Mouse (Mus musculus) CD8-positive naive resting alpha-beta T cell, adult 2 months (primary cell): ENCODE measurements around the gene Dedd2.
A peak's percentile ranks its signal among the peaks of the same experiment; 100 is the strongest.
"Not testable (repeated sequence)": the region's sequence is repeated elsewhere in the genome, so short reads cannot be mapped to it uniquely, and the experiment has no call there.

Experiments
- DNase-seq, 2 experiments: peaks; one replicate each; pipeline ENCODE4 v3.0.0; 2022; ENCODE audit warnings: low read depth in 2 of 2, low spot score in 2 of 2

Gene Dedd2

DNA sequence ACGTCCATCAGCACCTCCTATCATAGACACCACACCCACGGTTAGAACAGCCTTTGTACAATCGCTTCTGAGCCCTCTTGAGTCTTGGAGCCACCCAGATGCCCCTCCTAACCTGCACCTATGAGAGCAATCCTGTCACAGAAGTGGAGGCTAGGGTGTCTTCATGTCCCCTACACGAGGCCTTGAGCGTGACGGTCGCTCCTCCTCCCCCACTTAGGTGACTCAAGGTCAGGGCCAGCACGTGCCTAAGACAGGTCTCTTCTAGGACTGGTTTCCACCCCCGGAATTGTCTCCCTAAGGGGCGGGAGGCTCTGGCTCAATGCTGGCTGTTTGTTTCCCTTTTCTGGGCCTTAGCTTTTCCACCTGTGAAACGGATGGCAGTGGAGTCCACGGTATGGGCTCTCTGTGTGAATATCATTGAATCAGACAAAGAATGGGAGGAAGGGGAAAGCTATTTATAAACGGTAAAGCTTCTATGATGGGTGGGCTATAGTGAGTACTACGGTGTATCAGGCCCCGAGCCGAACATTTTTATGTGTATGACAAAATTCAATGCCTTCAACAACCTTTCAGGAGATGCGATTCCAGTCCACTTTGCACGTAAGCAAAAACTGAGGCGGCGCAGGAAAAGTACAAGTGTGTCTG, at the start of gene Dedd2:
Gene Dedd2 (minus strand): TSS at position 159 of the 645 bp plus-strand sequence.
- no peak for DNase-seq

DNA sequence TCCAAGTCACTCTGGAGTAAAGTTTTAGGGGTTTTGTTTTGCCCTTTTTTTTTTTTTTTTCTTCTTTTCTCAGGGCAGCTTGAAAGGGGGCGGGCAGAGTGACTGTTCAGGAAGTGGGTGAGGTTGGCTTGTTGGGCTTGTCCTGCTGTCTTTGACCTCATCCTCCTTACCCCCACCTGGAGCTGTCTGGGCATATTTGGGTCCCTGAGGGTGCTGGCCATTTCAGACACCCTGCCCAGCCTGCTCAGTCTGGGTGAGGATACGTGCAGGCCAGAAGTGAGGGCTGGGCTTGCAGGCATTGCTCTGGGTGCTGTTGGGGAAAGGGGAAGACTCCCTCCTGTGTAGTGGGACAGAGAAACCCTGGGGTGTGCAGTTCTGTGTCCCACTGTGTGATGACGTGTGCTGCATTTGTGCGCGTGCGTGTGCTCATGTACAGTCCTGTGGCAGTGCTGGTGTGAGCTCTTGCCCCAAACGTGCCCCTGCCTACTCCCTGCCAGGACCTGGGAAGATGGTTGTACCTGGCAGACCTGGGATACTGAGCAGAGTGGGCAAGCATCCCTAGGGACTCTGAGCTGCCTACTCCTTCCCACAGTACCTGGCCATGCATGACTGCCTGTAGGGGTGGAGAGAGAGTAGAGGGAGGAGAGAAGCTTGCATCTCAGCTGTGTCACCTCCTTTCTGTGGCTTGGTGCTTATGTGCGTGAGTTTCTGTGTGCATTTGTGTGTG, 49.3 kb upstream of the Dedd2 start:
- DNase-seq, result no peak

DNA sequence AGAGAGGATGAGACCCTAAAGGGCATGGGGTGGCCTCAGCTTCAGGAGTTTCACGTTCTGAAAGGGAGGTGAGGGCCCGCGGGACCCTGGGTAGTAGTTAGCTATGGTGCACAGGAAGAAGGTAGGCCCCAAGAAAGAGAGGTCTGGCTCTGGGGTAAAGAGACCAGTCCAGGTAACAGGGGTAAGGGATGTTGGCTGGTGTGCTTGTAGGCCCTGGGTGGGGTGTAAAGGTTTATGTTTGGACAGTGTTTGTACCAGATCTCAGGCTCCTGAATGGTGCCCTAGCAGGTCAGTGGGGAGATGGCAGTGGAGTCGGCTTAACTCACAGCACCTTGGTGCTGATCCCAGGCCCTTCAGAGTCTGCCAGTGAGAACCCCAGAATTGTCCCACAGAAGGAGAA, 48.6 kb upstream of the Dedd2 start:
- DNase-seq, result no peak

DNA sequence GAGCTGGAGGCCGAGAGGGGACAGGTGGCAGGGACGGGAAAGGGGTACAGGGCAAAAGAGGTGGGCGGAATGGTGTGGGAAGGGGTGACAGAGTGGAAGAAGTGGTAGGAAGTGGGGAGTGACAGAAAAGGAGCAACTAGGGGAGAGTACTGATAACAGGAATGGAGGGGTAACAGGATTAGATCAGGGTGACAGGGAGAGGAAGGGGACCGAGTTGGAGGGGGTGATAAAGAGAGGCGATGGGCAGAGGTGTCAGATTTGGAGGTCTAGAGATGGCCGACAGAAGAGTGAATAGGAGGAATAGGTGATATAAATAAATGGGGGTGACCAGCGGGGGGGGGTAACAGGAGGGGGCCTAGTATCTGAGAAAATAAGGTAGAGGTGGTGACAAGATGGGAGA, 48.2 kb upstream of the Dedd2 start:
- DNase-seq, result no peak

DNA sequence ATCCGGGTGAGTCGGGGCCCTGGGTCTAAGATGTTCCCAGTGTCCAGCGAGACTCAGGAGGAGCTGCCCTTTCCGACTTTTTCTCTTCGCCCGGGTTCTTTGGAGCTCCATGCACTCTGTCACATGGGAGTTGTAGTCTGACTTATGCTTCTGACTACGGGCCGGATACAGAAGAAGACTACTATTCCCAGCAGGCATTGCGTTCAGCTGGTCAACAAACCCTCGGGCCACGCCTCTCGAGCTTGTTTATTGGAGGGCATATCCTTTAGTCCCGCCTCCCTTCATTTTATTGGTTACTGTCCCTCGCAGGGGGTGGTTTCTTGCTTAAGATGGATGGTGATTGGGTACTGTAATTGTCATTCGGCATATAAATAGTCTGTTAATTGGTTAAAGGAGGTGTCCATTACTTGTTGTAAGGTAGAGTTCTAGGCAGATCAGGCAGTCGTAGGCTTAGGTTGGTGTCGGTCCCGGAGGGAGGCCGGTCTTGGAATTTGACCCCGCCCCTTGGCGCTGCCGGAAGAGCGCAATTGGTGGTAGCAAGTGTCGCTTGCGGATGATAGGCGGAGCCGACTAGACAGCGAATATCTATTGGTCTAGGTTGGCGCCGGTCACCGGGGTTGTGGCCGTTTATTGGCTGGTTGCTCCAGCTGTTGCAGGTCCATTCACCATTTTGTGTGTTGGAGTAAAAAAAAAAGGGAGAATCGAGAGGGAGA, 47.5 kb upstream of the Dedd2 start:
- peak; percentile 97 to 98 for DNase-seq

DNA sequence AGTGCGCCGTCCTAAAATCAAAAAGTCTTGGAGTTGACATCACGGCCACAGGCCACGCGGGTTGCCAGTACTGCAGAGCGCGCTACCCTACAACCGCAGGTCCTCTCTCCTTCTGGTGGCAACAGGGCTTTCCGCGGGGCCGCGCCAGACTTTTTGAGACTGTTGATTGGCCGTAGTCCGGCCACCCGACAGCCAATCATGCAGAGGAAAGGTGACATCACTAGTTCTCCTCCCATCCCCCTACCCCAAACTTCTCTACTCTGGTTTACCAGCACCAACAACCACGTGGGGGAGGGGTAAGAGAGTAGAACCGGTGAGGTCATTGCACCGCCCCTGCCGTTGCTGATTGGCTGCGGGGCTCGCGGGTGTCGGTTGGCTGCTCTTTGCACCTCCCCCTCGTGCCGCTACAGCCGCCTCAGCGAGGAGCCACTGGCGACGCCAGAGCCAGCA, 46.9 kb upstream of the Dedd2 start, which contains the start of gene Cic:
Gene Cic (plus strand): TSS at position 404 of the 450 bp plus-strand sequence.
- peak; percentile 98 to 99 for DNase-seq

DNA sequence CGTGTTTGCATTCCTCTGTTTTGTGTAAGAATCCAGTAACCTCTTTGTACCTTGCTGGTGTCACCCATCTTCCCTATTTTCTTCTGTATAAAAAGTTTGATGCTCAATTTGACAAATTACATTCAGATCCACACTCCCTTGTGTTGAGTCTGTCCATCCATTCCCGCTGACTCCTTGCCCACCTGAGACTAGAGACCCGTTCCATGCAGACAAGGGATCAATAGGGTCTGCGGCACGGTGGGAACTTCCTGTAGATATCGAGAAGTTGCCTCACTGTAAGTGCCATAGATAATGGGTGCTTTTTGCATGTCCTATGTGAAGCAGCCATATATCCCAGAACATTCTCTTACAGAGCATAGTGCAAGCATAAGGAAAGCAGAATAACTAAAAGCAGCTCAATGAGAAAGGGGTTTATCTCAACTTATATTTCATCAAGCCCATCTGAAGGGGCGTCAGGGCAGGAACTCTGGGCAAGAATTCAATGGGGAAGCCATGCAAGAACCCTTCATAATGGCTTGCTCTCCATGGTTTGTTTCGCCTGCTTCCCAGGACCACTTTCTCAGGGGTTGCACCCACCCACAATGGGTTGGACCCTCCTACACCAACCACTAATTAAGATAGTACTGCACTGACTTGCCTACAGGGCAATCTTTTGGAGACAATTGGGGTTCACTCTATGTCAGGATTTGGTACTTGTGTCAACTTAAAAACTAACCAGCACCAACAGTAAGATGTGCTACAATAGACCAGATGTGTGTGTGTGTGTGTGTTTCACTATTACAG, 46.0 kb upstream of the Dedd2 start:
- no peak for DNase-seq

DNA sequence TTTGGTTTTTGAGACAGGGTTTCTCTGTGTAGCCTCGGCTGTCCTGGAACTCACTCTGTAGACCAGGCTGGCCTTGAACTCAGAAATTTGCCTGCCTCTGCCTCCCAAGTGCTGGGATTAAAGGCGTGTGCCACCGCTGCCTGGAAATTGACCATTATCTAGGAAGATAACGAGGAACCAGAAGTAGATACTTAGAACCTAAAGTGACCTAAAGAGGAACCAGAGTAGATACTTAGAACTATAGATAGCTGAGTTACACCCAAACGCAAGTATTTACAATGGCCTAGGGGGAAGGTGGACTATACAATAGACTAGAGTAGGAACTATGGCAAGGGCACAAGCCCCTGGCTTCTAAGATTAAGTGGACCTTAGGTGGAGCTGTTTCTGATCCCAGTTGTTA, 45.3 kb upstream of the Dedd2 start:
- not testable (repeated sequence) for DNase-seq

DNA sequence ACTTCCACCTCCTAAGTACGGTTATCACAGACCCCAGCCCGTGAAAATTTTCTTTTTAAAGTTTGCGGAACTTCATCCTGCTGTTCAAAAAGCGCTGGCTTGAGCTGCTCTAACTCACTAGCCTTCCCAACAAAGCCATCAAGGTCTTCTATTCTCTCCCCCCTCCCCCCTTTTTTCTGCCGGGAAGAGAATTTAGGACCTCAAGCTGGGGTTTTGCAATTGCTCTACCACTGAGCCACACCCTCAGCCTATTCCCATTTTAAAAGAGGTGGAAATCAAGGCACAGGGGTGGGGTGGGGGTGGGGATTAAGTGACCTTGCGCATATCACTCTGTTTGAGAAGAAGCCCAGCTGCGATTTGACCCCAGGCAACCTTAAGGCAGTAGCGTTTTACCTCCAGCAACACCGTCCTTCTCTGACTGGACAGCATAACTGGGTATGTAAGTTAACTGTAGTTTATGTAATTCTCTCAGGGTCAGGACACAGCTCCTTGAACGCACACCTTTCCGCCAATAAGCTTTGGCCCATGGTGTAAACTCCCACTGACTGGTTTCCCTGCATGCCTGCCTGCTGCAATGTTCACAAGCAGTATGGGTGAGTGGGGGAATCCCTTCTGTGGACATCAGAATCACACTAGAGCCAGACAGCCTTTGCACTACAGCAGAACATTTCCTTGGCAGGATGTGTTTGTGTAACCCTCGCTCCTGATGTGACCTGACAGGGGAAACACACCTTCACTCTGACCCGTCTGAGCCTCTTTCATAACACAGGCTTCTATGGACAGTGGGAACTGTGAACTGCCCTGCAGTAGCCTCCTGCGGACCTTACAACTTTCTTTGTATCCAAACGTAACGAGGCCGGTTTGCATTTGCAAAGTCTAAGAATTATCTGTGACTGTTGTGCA, 43.8 kb upstream of the Dedd2 start:
- DNase-seq, result no peak

DNA sequence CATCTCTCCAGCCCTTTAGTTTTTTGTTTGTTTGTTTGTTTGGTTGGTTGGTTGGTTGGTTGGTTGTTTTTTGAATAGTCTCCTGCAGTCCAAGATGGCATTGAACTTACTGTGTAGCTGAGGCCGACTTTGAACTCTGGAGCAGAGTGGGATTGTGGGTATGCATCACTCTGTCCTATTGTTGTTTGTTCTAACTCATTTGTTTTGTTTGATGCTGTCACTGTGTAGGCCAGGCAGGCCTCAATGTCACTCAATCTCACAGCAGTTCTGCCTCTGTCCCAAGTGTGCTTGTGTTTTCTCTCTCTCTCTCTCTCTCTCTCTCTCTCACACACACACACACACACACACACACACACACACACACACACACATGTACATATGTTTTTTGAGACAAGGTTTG, 41.5 kb upstream of the Dedd2 start:
- no peak for DNase-seq

DNA sequence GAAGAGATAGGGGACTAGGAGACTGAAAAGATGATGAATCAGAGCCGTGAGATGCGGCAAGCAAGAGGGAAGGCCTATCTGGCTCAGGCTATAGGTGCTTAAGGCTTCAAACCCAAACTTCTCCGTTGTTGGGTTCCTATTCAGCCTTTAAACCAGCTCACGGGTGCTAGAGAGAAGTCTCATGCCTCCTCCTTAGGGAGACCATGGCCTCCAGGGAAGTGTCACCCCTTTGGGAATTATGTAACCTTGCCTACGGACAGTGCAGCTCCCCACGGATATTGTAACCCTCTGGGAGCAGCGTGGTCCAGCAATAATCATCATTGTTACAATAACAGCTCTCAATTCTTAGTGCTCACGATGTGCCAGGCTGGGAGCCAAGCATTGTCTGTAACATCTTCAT, 31.4 kb upstream of the Dedd2 start:
- DNase-seq, result no peak

DNA sequence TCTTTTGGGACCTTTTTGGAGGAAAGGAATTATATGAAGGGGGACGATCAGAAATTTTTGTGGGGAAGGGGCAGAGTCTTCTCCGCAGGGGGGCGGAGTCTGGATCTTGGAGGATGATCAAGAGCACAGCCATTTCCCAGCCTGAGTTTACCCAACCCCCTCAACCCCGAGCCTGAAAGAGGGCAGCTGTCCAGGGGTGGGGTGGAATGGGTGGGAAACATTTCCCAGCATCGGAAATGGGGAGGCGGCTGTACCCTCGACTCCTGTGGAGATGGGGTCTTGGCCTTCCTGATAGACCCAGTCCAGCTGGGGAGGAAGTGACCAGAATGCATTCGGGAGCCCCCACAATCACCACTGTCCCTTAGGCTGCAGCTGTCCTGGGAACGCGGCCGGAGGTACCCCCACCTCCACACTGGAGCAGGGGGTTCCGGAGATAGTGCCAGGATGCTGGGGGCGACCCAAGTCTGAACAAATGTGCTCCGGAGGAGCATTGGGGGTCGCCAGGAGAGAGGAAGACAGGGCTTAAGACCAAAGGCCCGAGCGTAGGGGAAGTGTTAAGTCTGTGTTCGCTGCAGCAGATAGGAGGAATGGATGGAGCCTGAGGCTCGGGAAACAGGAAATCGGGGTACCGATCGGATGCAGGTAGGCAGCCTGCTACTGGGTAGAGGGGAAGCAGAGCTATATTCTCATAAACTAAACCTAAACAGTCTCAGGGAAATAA, 30.8 kb upstream of the Dedd2 start:
- DNase-seq, result no peak

DNA sequence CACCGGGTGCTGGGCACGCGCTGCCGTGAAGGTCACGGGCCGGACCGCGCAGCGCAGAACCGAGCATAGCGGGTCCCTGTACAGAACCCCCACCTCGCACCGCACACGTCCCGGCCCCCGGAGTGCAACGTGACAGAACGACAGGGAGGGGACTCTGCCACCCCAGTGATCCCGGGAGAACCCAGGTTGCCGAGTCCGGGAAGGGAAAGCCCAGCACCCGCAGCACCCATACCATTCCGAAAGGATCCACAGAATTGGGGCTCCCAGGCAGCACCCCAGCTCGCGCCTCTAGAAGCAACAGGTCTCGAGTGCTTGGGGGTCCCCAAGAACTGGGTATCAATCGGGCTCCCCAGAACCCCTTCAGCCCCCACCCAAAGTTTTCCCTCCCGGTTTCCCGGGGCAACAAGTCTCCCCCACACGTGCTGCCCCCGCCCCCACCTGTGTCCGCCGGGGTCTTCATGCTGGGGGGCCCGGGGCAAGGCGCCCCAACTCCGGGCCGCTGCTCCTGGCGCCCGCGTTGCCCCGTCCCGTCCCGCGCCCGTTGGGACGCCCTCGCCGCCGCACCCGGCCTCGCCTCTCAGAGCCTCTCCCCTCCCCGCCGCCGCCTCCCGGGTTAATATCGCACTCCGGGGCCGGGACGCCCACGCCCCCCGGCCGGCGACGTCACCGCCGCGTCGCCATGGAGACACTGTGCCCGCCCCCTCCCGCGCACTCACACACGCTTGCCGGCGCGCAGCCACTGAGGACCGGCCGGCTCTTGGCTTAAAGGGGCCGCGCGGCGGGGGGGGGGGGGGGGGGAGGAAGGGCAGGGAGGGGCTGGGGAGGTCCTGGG, 29.9 kb upstream of the Dedd2 start, which contains the start of gene Erf:
Gene Erf (minus strand): TSS at position 621 of the 832 bp plus-strand sequence.
- DNase-seq, result peak; percentile 90 to 91

DNA sequence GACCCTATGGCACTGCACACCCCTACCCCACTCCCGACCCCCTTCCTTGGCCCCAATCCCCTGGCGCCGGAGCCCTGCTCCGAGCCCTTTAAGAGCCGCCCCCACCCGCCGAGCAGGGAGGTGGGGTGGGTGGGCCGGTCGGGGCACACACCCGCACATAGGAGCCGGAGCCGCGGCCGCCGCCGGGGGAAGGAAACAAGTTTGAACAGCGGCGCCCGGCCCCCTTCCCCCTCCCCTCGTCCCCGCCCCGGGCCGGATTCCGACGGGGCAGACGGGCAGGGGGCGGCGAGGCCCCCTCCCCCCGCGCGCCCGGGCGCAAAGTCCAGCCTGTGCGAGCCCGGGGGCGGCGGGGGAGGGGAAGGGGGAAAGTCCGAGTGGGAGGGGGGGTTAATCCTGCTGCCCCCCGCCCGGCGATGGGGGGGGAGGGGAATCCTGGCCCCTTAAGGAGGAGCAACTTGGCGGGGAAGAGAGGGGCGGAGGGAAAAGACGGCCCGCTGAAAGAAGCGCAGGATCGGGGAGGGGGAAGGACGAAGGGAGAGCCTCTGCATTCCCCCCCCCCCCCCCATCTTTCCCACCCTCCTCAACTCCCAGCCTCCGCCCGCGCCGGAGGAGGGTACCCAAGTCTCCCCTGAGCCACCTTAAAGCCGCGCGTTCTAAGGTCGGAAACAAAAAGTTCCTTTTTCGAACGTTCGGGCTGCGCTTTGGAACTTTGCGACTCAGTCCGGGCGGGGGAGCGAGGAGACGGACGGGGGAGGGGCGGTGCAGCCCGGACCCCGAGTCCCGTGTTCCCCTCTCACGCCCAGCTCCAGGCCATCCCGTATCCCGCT, 29.1 kb upstream of the Dedd2 start:
- peak; percentile 44 to 50 for DNase-seq

DNA sequence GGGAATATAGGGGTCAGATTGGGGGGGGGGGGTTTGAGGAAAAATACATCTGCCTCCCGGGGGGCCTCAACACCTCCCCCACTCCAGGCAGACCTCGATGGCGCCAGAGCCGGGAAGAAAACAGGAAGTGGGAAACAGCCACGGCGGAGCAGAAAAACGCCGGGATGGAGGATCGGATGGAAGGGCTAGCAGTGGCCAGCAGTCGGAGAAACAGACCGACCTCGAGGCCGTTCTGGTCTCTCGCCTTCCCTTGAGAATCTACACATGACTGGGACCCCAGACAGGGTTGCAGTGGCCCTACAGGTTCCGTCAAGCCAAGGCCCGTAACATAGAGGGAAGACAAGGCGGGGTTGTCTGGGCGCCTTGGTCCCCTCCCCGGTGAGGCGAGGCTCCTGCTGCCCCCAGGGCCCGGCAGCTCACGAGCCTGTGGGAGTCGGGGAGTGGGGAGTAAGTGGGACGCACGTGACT, 28.5 kb upstream of the Dedd2 start:
- no peak for DNase-seq

DNA sequence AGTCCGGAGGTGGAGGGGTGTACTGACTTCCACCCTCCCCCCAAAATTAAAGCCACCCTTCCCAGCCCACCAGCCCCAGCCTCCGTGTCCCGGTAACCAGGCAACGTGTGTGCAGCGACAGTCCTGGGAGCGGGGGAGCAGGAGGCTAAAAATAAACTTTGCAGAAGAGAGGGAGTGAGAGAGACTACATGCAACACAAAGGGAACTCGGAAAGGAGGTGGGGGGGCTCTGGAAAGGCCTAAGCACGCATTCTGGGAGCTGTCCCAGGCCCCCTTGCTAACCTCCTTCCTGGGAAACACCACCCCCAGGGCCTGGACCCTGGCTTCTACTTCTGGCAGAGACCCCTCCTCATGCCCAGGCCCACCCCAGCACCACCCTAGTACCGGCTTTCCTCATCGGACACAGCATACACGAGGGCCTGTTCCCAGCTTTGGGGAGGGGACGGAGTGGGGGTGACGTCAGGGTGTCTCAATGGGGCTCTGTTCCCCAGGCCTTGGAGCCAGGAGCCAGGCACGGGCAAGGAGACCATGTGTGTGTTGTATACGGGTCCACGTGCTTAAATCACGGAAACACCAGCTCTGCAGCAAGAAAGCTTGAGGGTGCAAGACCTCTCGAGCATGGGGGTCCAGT, 27.7 kb upstream of the Dedd2 start:
- no peak for DNase-seq

DNA sequence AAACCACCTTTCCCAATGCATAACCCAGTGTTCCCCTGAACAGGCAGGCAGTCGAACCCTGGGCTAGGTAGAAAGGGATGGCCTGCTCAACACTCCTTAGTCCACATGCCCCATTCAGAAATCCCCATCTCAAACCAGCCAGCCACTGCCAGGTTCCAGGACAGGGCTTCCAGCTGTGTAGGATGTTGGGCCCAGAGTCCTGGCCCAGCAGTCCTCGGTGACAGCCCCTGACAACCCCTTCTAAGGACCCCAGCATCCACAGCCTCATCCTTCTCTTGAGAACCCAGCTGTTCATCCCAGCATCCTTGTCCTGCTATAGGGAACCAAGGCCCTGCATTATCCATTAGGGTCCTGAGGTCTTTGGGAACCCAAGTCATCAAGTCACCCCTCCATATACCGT, 27.1 kb upstream of the Dedd2 start:
- DNase-seq, result no peak
